Mouse (Mus musculus) thymus, adult 18-20 months (tissue): ENCODE measurements around the gene Pcbp2.

Source experiments
- DNase-seq, 2 experiments: peaks; one replicate each; pipeline ENCODE4 v3.0.0; 2022; ENCODE audit warnings: mixed read lengths in 2 of 2

The Pcbp2 gene

GRCm38 (mm10) chr15:102470183-102470604 lies at the start of gene Pcbp2:
Gene Pcbp2 (plus strand): TSS chr15:102470539.
- peak; percentile 95 to 96 for DNase-seq

GRCm38 (mm10) chr15:102420986-102421385 lies 49.4 kb upstream of the Pcbp2 start:
- DNase-seq = no peak

- DNase-seq = no peak
These were observed 48.9 kb upstream of the Pcbp2 start for GRCm38 (mm10) chr15:102421437-102421836.

- no peak for DNase-seq
These were observed 46.6 kb upstream of the Pcbp2 start for GRCm38 (mm10) chr15:102423602-102424240.

- no peak for DNase-seq
These were observed 45.7 kb upstream of the Pcbp2 start for GRCm38 (mm10) chr15:102424657-102425056.

GRCm38 (mm10) chr15:102426963-102427362 lies 43.4 kb upstream of the Pcbp2 start:
- no peak for DNase-seq

- no peak for DNase-seq
These were observed 38.3 kb upstream of the Pcbp2 start for GRCm38 (mm10) chr15:102432046-102432445.

GRCm38 (mm10) chr15:102433173-102433572 lies 37.2 kb upstream of the Pcbp2 start:
- DNase-seq = no peak

GRCm38 (mm10) chr15:102442490-102442889 lies 27.8 kb upstream of the Pcbp2 start:
- peak; percentile 42 to 54 for DNase-seq

GRCm38 (mm10) chr15:102445146-102445545 lies 25.2 kb upstream of the Pcbp2 start, which contains the start of gene Amhr2:
Gene Amhr2 (plus strand): TSS chr15:102445367.
- no peak for DNase-seq

GRCm38 (mm10) chr15:102446448-102446847 lies 23.9 kb upstream of the Pcbp2 start:
- DNase-seq = no peak

GRCm38 (mm10) chr15:102449366-102449765 lies 21.0 kb upstream of the Pcbp2 start:
- no peak for DNase-seq

- DNase-seq = no peak
These were observed 19.4 kb upstream of the Pcbp2 start for GRCm38 (mm10) chr15:102450928-102451327.

GRCm38 (mm10) chr15:102451666-102452430 lies 18.5 kb upstream of the Pcbp2 start:
- no peak for DNase-seq

- no peak for DNase-seq
These were observed 14.3 kb upstream of the Pcbp2 start for GRCm38 (mm10) chr15:102455993-102456392.

- no peak for DNase-seq
These were observed 12.1 kb upstream of the Pcbp2 start for GRCm38 (mm10) chr15:102458050-102458736.

GRCm38 (mm10) chr15:102458904-102459317 lies 11.4 kb upstream of the Pcbp2 start, which contains the start of gene Prr13:
Gene Prr13 (plus strand): TSS chr15:102459028.
- peak; percentile 80 to 89 for DNase-seq

GRCm38 (mm10) chr15:102459381-102459780 lies 11.0 kb upstream of the Pcbp2 start:
- no peak for DNase-seq

GRCm38 (mm10) chr15:102459847-102460246 lies 10.5 kb upstream of the Pcbp2 start:
- DNase-seq = no peak

- DNase-seq = no peak
These were observed 9.9 kb upstream of the Pcbp2 start for GRCm38 (mm10) chr15:102460409-102460808.

- no peak for DNase-seq
These were observed 9.4 kb upstream of the Pcbp2 start for GRCm38 (mm10) chr15:102460971-102461370.

GRCm38 (mm10) chr15:102461430-102462075 lies 8.8 kb upstream of the Pcbp2 start:
- DNase-seq = no peak

- no peak for DNase-seq
These were observed 6.7 kb upstream of the Pcbp2 start for GRCm38 (mm10) chr15:102463666-102464065.
